Mouse (Mus musculus) heart, embryonic 15.5 days (tissue): ENCODE data around the gene Ncam1. TPM values are rescaled to one million over a fixed set of nuclear protein-coding genes. Genes with fewer than 3 reads are reported as not detected.

Source experiments
- ATAC-seq: fragments of 200-750 bp; cut with Nextera tagmentation; replicated peaks from 2 replicates; pipeline ENCODE4 v1.8.0; 2017; ENCODE audit warnings: low read depth, moderate TSS enrichment; ENCODE audit not compliant: insufficient number of reproducible peaks, insufficient read depth, low FRiP score
- H3K27ac ChIP-seq: fragments of 300-500 bp; sonication (generic); 2 replicates; pipeline ENCODE4 v1.5.1; 2015; ENCODE audit warnings: mild to moderate bottlenecking, inconsistent platforms
- H3K27me3 ChIP-seq: fragments of 300-500 bp; sonication (generic); 2 replicates; pipeline ENCODE4 v1.6.1; 2015; ENCODE audit warnings: inconsistent platforms
- H3K36me3 ChIP-seq: fragments of 300-500 bp; sonication (generic); 2 replicates; pipeline ENCODE4 v1.6.1; 2015; ENCODE audit warnings: mild to moderate bottlenecking, inconsistent platforms
- H3K4me1 ChIP-seq: fragments of 300-500 bp; sonication (generic); replicated peaks from 2 replicates; pipeline ENCODE4 v1.6.1; 2015; ENCODE audit warnings: inconsistent platforms
- H3K4me2 ChIP-seq: fragments of 300-500 bp; sonication (generic); 2 replicates; pipeline ENCODE4 v1.6.1; 2015; ENCODE audit warnings: inconsistent platforms, mild to moderate bottlenecking, moderate library complexity
- H3K4me3 ChIP-seq: fragments of 300-500 bp; sonication (generic); 2 replicates; pipeline ENCODE4 v1.5.1; 2015; ENCODE audit warnings: mild to moderate bottlenecking, inconsistent platforms
- H3K9ac ChIP-seq: fragments of 300-500 bp; sonication (generic); 2 replicates; pipeline ENCODE4 v1.6.1; 2015; ENCODE audit warnings: mild to moderate bottlenecking, inconsistent platforms
- H3K9me3 ChIP-seq: fragments of 300-500 bp; sonication (generic); replicated peaks from 2 replicates; pipeline ENCODE4 v1.6.1; 2016; ENCODE audit warnings: inconsistent platforms
- WGBS: fragments of 180-500 bp; shearing (Covaris S2); methylation state at CpG from one replicate; pipeline ENCODE4 v1.1.7; 2015; ENCODE audit warnings: mixed read lengths; 5-methylcytosine and 5-hydroxymethylcytosine counted together
- polyA plus RNA-seq: library from polyadenylated mRNA; unstranded; fragments of >200 nt; fragmentation: Nextera tagmentation; extraction: Ambion mirVana; gene quantifications from 2 replicates; pipeline ENCODE4 v1.2.1, GENCODE M21; 2015

Gene Ncam1
- polyA plus RNA-seq, 1 experiment from 2014 or later: 124 TPM

DNA sequence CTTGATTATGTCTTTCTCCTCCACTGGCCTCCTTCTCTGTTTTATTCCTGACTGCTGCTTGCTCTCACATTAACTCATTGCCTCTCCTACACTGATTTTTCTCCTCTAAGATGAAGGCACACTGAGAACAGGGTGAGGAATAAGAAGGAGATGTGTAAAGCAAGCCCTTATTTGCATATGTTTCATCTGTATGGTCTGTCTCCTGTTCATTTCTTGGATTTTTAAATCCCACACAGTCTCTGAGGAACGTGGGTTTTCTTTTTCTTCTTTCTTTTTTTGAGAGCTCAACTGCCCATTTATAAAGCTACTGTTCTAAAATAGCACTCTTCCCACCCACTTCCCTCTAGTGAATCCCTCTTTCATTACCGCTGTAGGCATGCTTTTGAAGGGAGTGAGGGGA, 206.7 kb downstream of the Ncam1 start:
- Histone ChIP-seq H3K4me2 (no peak overlapping the region), H3K9ac (no peak overlapping the region), H3K36me3 (no peaks in the 10 kb centered on the region), H3K27me3 (no peaks in the 10 kb centered on the region), H3K9me3 (no peaks in the 10 kb centered on the region), H3K4me3 (no peak overlapping the region), H3K27ac (no peak overlapping the region), H3K4me1 (peaks cover 34% of the 10 kb centered on the region)
- no peak for ATAC-seq
- 49% methylated on average over 2 of the region's 2 CpGs for WGBS

DNA sequence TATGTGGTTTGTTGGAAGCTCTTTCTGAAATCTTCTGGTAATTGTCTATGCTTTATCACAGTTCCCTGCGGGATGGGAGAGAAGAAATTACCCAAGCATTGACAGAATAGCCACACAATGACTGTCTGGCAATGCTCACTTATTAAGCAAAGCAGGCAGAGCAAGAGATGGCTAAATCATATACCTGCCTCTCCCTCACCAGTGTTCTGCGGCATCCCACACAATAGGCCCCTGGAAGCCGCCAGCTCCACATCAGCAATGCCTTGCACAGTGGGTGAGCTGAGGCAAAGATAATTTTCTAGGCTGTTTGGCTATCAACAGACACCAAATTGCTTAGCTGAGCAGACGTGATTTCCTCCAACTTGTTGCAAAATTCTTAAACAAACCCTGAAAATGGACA, 208.5 kb downstream of the Ncam1 start:
- 66% methylated on average over 4 of the region's 4 CpGs for WGBS
- Histone ChIP-seq H3K36me3 (no peaks in the 10 kb centered on the region), H3K4me3 (no peak overlapping the region), H3K27ac (no peak overlapping the region), H3K9ac (no peak overlapping the region), H3K9me3 (no peaks in the 10 kb centered on the region), H3K27me3 (no peaks in the 10 kb centered on the region), H3K4me2 (no peak overlapping the region), H3K4me1 (peaks cover 27% of the 10 kb centered on the region)
- ATAC-seq: no peak

DNA sequence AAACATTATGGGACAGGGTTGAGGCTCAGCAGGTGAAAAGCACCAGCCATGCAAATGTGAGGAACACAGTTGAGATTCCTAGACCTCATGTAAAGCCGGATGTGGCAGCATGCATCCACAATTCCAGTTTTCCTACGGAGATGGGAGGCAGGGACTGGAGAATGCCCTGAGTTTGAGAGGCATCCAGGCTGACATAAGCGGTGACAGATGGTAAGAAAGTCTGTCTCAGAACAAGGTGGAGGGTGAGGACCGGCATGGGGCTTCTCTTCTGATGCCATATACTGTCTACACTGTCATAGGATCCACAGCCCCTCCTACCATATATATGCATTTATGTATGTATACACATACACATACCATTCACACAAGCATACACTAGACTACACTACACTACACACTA, 221.6 kb downstream of the Ncam1 start:
- H3K9ac ChIP-seq: no peak overlapping the region
- no peak overlapping the region for H3K4me3 ChIP-seq
- peaks cover 11% of the 10 kb centered on the region for H3K4me1 ChIP-seq
- H3K27ac ChIP-seq: no peak overlapping the region
- H3K4me2 ChIP-seq: no peak overlapping the region
- no peaks in the 10 kb centered on the region for H3K27me3 ChIP-seq
- ATAC-seq: no peak
- H3K36me3 ChIP-seq: no peaks in the 10 kb centered on the region
- 88% methylated on average over 4 of the region's 4 CpGs for WGBS
- no peaks in the 10 kb centered on the region for H3K9me3 ChIP-seq

DNA sequence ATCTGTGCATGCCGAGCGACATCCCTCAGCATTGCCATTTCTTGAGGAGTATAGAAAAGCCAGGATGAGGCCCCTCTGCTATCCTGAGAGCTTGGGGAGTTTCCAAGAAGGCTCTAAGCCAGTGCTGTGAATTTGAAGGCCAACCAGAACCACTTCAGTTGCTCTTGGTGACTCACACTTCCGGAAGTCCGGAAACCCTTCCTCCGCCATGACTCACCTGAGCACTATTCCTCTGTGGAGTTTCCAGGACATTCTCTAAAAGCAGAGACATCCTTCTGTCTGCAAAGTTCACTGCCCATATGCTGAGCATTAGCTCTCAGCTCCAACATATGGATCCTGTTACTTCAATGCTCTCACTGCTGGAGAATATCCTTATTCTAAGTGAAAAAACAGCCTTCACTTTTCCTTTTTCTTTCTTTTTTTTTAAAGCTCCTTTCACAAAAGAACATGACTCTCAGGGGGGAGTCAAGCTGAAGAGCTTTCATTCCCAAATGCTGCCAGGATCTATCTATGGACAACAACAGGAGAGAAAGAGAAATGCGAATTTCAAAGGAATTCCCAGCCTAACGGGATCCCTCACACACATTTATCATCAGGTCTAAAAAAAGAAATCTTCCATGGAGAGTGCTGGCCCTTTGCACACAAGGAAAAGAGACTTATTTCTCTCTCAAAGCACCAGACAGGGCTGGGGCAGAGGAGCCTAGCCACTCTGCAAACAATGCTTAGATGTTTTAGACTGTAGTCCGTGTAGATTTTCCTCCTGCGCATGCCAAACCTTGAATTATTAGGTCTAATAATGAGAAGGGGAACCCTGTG, 226.8 kb downstream of the Ncam1 start:
- no peaks in the 10 kb centered on the region for H3K9me3 ChIP-seq
- H3K4me3 ChIP-seq: no peak overlapping the region
- 37% methylated on average over 9 of the region's 9 CpGs for WGBS
- 0 out of 2 replicates have a peak overlapping the region, but pooled peaks have one; percentile 1 for H3K4me2 ChIP-seq
- peak overlapping the region; percentile 58 for H3K27ac ChIP-seq
- peaks cover 8% of the 10 kb centered on the region; the same call in 1 of the 2 replicates for H3K36me3 ChIP-seq
- H3K4me1 ChIP-seq: peaks cover 38% of the 10 kb centered on the region
- ATAC-seq: 0 out of 2 replicates have a peak, but pooled peaks have one; percentile 48
- H3K27me3 ChIP-seq: no peaks in the 10 kb centered on the region
- H3K9ac ChIP-seq: no peak overlapping the region

DNA sequence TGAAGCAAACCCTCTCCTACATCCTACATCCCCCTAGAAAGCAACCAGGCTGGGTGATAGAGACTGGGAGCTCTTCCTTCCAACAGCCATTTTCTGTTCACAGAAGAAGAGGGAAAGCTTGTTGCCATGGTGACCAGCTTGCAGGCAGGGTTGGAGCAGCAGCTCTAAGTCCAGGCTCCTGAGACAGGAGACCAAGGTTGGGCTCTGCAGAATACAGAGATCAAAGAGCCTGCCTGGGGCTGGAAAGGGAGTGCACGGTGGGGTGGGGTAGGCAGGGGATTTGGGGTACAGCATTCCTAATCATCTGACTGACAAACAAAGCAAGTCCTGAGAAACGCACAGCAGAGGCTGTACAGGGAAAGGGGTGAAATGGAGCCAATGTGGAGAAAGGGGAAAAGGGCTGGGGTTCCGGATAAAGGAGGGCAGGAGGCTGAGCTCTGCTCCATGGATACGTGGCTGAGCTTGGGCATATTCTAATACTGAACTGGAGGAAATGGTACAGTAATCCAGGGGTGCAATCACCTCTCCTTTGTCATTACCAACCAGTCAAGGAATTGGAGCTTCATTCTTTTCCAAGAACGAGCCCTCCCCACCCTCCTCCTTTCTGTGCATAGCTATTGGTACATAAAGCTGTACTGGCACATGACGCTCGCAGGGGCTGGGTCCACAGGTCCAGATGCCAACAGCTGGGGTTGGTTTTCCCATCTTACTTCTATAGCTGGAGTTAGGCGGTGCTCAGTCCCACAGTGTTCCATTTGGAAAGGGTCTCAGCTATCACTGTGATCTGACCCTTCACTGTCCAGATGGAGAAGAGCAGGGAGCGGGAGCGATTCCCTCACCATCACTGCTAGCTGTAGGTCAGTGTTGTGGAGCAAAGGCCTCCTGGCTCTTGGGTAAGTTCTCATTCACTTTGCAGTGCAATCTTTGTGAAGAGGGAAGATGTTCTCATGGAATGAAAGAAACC, 227.7 kb downstream of the Ncam1 start:
- Histone ChIP-seq H3K27me3 (no peaks in the 10 kb centered on the region), H3K36me3 (peaks cover 8% of the 10 kb centered on the region; the same call in 1 of the 2 replicates), H3K4me2 (no peak overlapping the region), H3K4me3 (no peak overlapping the region), H3K9ac (no peak overlapping the region), H3K4me1 (peaks cover 38% of the 10 kb centered on the region), H3K9me3 (no peaks in the 10 kb centered on the region), H3K27ac (peak overlapping the region; percentile 58)
- ATAC-seq: no peak
- WGBS: 58% methylated on average over 10 of the region's 10 CpGs

DNA sequence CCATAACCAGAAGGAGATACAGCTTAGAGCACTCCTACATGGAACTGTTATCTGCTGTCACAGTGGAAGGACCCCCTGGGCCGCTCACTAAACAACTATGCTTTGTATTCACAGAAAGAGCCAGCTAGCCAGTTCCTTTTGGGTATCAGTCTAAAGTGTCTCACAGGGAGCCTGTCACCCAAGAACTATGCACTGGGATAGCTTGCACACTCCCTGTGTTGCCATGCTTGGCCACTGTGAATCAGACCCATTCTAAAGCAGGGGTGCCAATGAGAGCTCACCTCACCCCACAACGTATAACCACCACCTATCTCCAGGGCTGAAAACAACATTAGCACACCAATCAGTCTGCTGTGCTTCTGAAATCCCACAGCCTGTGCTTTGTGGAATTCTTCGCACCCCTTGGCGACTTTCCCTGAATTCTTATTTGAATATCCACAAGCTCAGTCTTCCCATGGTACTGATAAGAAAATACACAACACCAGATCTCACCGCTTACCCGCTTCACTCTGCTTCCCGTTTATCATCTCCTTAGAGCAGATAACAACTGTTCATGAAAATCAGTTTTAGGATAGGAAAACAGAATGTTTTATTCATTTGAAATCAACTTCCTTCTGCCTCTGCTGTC, 228.6 kb downstream of the Ncam1 start:
- H3K4me3 ChIP-seq: no peak overlapping the region
- H3K9ac ChIP-seq: no peak overlapping the region
- H3K9me3 ChIP-seq: no peaks in the 10 kb centered on the region
- H3K4me1 ChIP-seq: peaks cover 38% of the 10 kb centered on the region
- 25% methylated on average over 7 of the region's 7 CpGs for WGBS
- H3K36me3 ChIP-seq: peaks cover 11% of the 10 kb centered on the region; the same call in 1 of the 2 replicates
- H3K4me2 ChIP-seq: no peak overlapping the region; the same call in 1 of the 2 replicates
- no peak for ATAC-seq
- no peaks in the 10 kb centered on the region for H3K27me3 ChIP-seq
- peak overlapping the region; percentile 58 for H3K27ac ChIP-seq

DNA sequence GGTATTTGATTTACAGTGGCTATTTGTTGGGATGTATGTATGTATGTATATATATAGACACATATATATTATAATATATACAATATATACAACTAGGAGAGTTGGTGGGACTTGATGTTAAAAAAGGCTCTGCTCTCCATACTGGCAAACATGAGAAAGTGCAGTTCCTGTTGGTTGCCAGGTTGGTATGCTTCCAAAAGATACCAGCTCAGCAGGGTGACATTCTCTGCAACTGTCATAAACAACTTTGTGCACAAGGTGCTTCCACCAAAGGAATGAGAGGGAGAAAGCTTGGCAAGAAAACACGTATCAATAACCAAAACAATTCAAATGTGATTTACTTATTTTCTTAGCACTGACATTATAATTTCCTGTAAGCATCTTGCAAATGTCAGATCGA, 232.9 kb downstream of the Ncam1 start:
- Histone ChIP-seq H3K36me3 (peaks cover 36% of the 10 kb centered on the region), H3K27ac (no peak overlapping the region), H3K9me3 (no peaks in the 10 kb centered on the region), H3K9ac (no peak overlapping the region), H3K4me2 (no peak overlapping the region), H3K27me3 (no peaks in the 10 kb centered on the region), H3K4me1 (peaks cover 14% of the 10 kb centered on the region), H3K4me3 (no peak overlapping the region)
- ATAC-seq: no peak
- 82% methylated on average over 2 of the region's 2 CpGs for WGBS

DNA sequence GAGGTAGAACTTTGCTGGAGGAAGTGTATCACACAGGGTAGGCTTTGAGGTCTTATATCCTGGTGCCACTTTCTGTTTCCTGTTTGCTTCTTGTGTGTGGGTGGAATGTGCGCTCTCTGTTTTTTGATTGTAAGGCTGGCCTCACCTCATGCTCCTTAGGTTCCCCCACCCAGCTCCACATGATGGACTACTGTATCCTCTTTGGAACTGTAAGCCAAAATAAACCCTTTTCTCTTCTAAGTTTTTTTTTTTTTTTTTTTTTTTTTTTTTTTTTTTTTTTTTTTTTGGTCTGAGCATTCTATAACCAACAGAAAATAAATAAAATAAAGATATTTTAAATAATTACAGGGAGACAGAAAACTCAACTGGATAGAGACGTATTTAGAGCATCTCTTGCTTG, 239.8 kb downstream of the Ncam1 start:
- no peak overlapping the region for H3K4me2 ChIP-seq
- H3K27ac ChIP-seq: no peak overlapping the region
- no peaks in the 10 kb centered on the region for H3K27me3 ChIP-seq
- 93% methylated on average over 2 of the region's 2 CpGs for WGBS
- no peak overlapping the region for H3K9ac ChIP-seq
- ATAC-seq: no peak
- H3K4me3 ChIP-seq: no peak overlapping the region
- H3K4me1 ChIP-seq: no peaks in the 10 kb centered on the region
- H3K36me3 ChIP-seq: peaks cover 31% of the 10 kb centered on the region
- no peaks in the 10 kb centered on the region for H3K9me3 ChIP-seq

DNA sequence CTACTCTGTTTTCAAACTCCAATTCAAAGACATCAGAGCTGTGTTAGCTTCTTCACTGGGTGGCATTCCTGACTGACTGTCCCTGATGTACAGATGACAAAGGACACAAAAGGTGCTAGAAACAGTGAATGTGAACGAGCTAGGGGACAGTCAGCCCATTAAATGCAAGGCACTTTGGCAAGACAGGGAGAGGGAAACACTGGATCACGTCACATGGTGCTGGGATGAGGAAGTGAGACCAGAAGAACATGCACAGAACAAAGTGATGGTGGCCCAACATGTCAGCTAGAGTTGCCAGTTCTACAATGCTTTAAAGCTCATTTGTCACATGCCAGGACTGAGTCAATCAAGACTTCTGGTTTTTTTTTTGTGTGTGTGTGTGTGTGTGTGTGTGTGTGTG, 247.4 kb downstream of the Ncam1 start:
- WGBS: 66% methylated on average over 2 of the region's 2 CpGs
- no peak overlapping the region for H3K4me3 ChIP-seq
- H3K4me2 ChIP-seq: no peak overlapping the region
- H3K9me3 ChIP-seq: no peaks in the 10 kb centered on the region
- H3K9ac ChIP-seq: no peak overlapping the region
- H3K27me3 ChIP-seq: no peaks in the 10 kb centered on the region
- H3K36me3 ChIP-seq: no peaks in the 10 kb centered on the region; the same call in 1 of the 2 replicates
- no peaks in the 10 kb centered on the region for H3K4me1 ChIP-seq
- ATAC-seq: no peak
- H3K27ac ChIP-seq: no peak overlapping the region

DNA sequence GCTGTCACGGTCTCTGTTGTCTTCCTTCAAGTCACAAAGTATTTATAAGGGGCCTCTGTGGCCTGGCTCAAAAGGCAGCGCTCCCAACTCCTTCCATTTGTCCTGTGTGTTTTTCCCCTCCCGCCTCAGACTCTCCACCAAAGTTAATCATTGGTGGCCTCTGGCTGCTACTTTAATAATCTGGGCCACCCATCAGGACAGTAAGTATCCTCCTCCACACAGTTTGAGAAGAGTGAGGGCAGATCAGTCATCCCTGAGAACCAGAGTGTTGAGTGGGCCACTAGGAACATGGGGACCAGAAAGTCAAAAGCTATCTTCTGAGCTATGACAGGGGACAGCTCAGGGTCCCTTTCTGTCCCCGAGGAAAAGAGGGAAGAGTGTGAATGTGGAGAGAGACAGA, 256.1 kb downstream of the Ncam1 start:
- Histone ChIP-seq H3K9me3 (no peaks in the 10 kb centered on the region), H3K27ac (no peak overlapping the region), H3K9ac (no peak overlapping the region), H3K4me3 (no peak overlapping the region), H3K4me1 (0 out of 2 replicates have a peak, but pooled peaks cover 2% of the 10 kb centered on the region), H3K4me2 (no peak overlapping the region), H3K27me3 (no peaks in the 10 kb centered on the region), H3K36me3 (peaks cover 35% of the 10 kb centered on the region)
- 80% methylated on average over 4 of the region's 4 CpGs for WGBS
- ATAC-seq: no peak

DNA sequence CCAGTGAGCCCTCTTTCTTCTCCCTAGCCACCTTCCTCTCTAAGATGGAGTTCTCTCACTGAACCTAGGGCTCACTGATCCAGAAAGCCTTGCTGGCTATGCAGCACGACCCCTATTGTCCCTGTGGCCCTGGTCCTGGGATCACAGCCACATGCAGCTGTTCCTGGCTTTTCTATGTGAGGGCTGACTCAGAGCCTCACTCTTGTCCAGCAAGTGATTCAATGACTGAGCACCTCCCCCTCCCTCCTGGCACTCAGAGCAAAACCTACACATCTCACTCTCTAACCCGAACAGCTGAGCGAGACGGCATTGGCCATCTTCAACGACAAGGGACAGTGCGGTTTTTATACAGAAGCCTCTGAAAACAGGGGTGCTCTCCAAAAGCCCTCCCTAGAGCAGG, 260.9 kb downstream of the Ncam1 start:
- ATAC-seq: no peak
- Histone ChIP-seq H3K36me3 (peaks cover 4% of the 10 kb centered on the region; the same call in 1 of the 2 replicates), H3K9ac (no peak overlapping the region), H3K27me3 (no peaks in the 10 kb centered on the region), H3K9me3 (no peaks in the 10 kb centered on the region), H3K27ac (no peak overlapping the region), H3K4me2 (no peak overlapping the region), H3K4me1 (peaks cover 8% of the 10 kb centered on the region; the same call in 1 of the 2 replicates), H3K4me3 (no peak overlapping the region)
- 67% methylated on average over 6 of the region's 6 CpGs for WGBS
